Mouse (Mus musculus): ENCODE results near the gene Llph. TPM values are rescaled to one million over a fixed set of nuclear protein-coding genes. Genes with fewer than 3 reads are reported as not detected.

Gene Llph
- polyA plus RNA-seq, 2 experiments: 34.6 to 50.9 TPM

GRCm38 (mm10) chr10:120189782-120190181 lies 37.1 kb upstream of the Llph start:
- no peak for DNase-seq (ENCODE audit: low spot score)
- H3K4me1 ChIP-seq (ENCODE audit: control insufficient read depth, insufficient read depth, low read length): no peaks in the 10 kb centered on the region

GRCm38 (mm10) chr10:120191165-120191564 lies 35.7 kb upstream of the Llph start:
- H3K36me3 ChIP-seq (ENCODE audit: control insufficient read depth, insufficient read depth, low read length): no peaks in the 10 kb centered on the region
- DNase-seq (ENCODE audit: low spot score) (no peak), ATAC-seq (ENCODE audit: low FRiP score, low read depth) (no peak)
- no peaks in the 10 kb centered on the region for H3K4me1 ChIP-seq (ENCODE audit: control insufficient read depth, insufficient read depth, low read length)
- no peaks in the 10 kb centered on the region for H3K27me3 ChIP-seq (ENCODE audit: control insufficient read depth, insufficient read depth, low read length)
- H3K9ac ChIP-seq (ENCODE audit: low read depth, low read length, severe bottlenecking): no peak overlapping the region
- no peak overlapping the region for H3K4me2 ChIP-seq (replicated peaks; ENCODE audit: low read depth, low read length, severe bottlenecking)
- no peak for TF ChIP-seq POLR2A (IDR thresholded peaks at IDR 0.05; ENCODE audit: borderline replicate concordance, extremely low read depth, insufficient read depth, insufficient read length)
- no peak overlapping the region for H3K4me3 ChIP-seq (replicated peaks; ENCODE audit: low read length)
- H3K9me3 ChIP-seq (ENCODE audit: control insufficient read depth, low read length): peaks cover under 1% of the 10 kb centered on the region; the same call in 1 of the 2 replicates
- no peak overlapping the region for H3K27ac ChIP-seq (replicated peaks; ENCODE audit: low read depth, low read length)
- WGBS: 87% methylated on average over 6 of the region's 6 CpGs

More at GRCm38 (mm10) chr10:120189782-120190181, 37.1 kb upstream of the Llph start:
- H3K36me3 ChIP-seq (ENCODE audit: control insufficient read depth, insufficient read depth, low read length): no peaks in the 10 kb centered on the region
- H3K4me3 ChIP-seq (replicated peaks; ENCODE audit: low read length): no peak overlapping the region
- no peak overlapping the region for H3K27ac ChIP-seq (replicated peaks; ENCODE audit: low read depth, low read length)
- H3K9me3 ChIP-seq (ENCODE audit: control insufficient read depth, low read length): peaks cover 3% of the 10 kb centered on the region; the same call in 1 of the 2 replicates
- TF ChIP-seq POLR2A (IDR thresholded peaks at IDR 0.05; ENCODE audit: borderline replicate concordance, extremely low read depth, insufficient read depth, insufficient read length): no peak
- 44% methylated on average over 6 of the region's 6 CpGs for WGBS
- H3K9ac ChIP-seq (ENCODE audit: low read depth, low read length, severe bottlenecking): no peak overlapping the region
- no peak overlapping the region for H3K4me2 ChIP-seq (replicated peaks; ENCODE audit: low read depth, low read length, severe bottlenecking)
- no peaks in the 10 kb centered on the region for H3K27me3 ChIP-seq (ENCODE audit: control insufficient read depth, insufficient read depth, low read length)
- ATAC-seq (ENCODE audit: low FRiP score, low read depth): no peak

- Histone ChIP-seq H3K4me2 (replicated peaks; ENCODE audit: low read depth, low read length, severe bottlenecking) (no peak overlapping the region), H3K36me3 (ENCODE audit: control insufficient read depth, insufficient read depth, low read length) (no peaks in the 10 kb centered on the region), H3K4me3 (replicated peaks; ENCODE audit: low read length) (no peak overlapping the region), H3K4me1 (ENCODE audit: control insufficient read depth, insufficient read depth, low read length) (no peaks in the 10 kb centered on the region), H3K9me3 (ENCODE audit: control insufficient read depth, low read length) (no peaks in the 10 kb centered on the region), H3K9ac (ENCODE audit: low read depth, low read length, severe bottlenecking) (no peak overlapping the region), H3K27ac (replicated peaks; ENCODE audit: low read depth, low read length) (no peak overlapping the region), H3K27me3 (ENCODE audit: control insufficient read depth, insufficient read depth, low read length) (no peaks in the 10 kb centered on the region)
- WGBS: 85% methylated on average over 4 of the region's 4 CpGs
- no peak for TF ChIP-seq POLR2A (IDR thresholded peaks at IDR 0.05; ENCODE audit: borderline replicate concordance, extremely low read depth, insufficient read depth, insufficient read length)
- ATAC-seq (ENCODE audit: low FRiP score, low read depth): no peak
- DNase-seq (ENCODE audit: low spot score): no peak
Measured at GRCm38 (mm10) chr10:120192278-120192677, 34.6 kb upstream of the Llph start.

- DNase-seq (ENCODE audit: low spot score): no peak
- Histone ChIP-seq H3K4me3 (replicated peaks; ENCODE audit: low read length) (no peak overlapping the region), H3K4me2 (replicated peaks; ENCODE audit: low read depth, low read length, severe bottlenecking) (no peak overlapping the region), H3K9me3 (ENCODE audit: control insufficient read depth, low read length) (no peaks in the 10 kb centered on the region), H3K36me3 (ENCODE audit: control insufficient read depth, insufficient read depth, low read length) (no peaks in the 10 kb centered on the region), H3K4me1 (ENCODE audit: control insufficient read depth, insufficient read depth, low read length) (no peaks in the 10 kb centered on the region), H3K27ac (replicated peaks; ENCODE audit: low read depth, low read length) (no peak overlapping the region), H3K27me3 (ENCODE audit: control insufficient read depth, insufficient read depth, low read length) (no peaks in the 10 kb centered on the region), H3K9ac (ENCODE audit: low read depth, low read length, severe bottlenecking) (no peak overlapping the region)
- WGBS: 95% methylated on average over 8 of the region's 8 CpGs
- TF ChIP-seq POLR2A (IDR thresholded peaks at IDR 0.05; ENCODE audit: borderline replicate concordance, extremely low read depth, insufficient read depth, insufficient read length): no peak
- ATAC-seq (ENCODE audit: low FRiP score, low read depth): no peak
Measured at GRCm38 (mm10) chr10:120193255-120193654, 33.6 kb upstream of the Llph start.

- Histone ChIP-seq H3K36me3 (ENCODE audit: control insufficient read depth, insufficient read depth, low read length) (no peaks in the 10 kb centered on the region), H3K4me3 (replicated peaks; ENCODE audit: low read length) (no peak overlapping the region), H3K9me3 (ENCODE audit: control insufficient read depth, low read length) (no peaks in the 10 kb centered on the region), H3K27ac (replicated peaks; ENCODE audit: low read depth, low read length) (no peak overlapping the region), H3K4me1 (ENCODE audit: control insufficient read depth, insufficient read depth, low read length) (0 out of 2 replicates have a peak, but pooled peaks cover 4% of the 10 kb centered on the region), H3K4me2 (replicated peaks; ENCODE audit: low read depth, low read length, severe bottlenecking) (no peak overlapping the region), H3K27me3 (ENCODE audit: control insufficient read depth, insufficient read depth, low read length) (no peaks in the 10 kb centered on the region), H3K9ac (ENCODE audit: low read depth, low read length, severe bottlenecking) (no peak overlapping the region)
- no peak for ATAC-seq (ENCODE audit: low FRiP score, low read depth)
- DNase-seq (ENCODE audit: low spot score): no peak
- 81% methylated on average over 14 of the region's 14 CpGs for WGBS
- no peak for TF ChIP-seq POLR2A (IDR thresholded peaks at IDR 0.05; ENCODE audit: borderline replicate concordance, extremely low read depth, insufficient read depth, insufficient read length)
Measured at GRCm38 (mm10) chr10:120197061-120197835, 29.6 kb upstream of the Llph start.
